Mouse (Mus musculus) small intestine, adult 2 months (tissue): ENCODE measurements at regions not wholly inside any gene's neighbourhood (a gene's known extent, or its start where the extent isn't known, plus 50 kb on each side); places are given as distances from the start of the nearest gene placed in this dataset.

ENCODE experiments used
- CTCF ChIP-seq: fragments of 200-500 bp; IDR thresholded peaks from 2 replicates; pipeline ENCODE4 v1.5.1; 2012; ENCODE audit warnings: low read depth, mild to moderate bottlenecking, control low read depth, inconsistent platforms, low read length, moderate library complexity, mixed read lengths; ENCODE audit not compliant: insufficient replicate concordance, insufficient read length; ENCODE audit errors: extremely low read depth
- POLR2A ChIP-seq: fragments of 200-500 bp; IDR thresholded peaks from 2 replicates; pipeline ENCODE4 v1.6.1; 2012; ENCODE audit warnings: low read depth, mild to moderate bottlenecking, control low read depth, inconsistent platforms, low read length, moderate library complexity

- TF ChIP-seq POLR2A (no peak), CTCF (no peak)
These were observed 52.0 kb upstream of the Slc38a4 start for GRCm38 (mm10) chr15:97107779-97108178.
